Mouse (Mus musculus): ENCODE results near the gene Fam166a.

GRCm38 (mm10) chr2:25194486-25195171, 23.9 kb upstream of the Fam166a start:
- TF ChIP-seq CTCF (IDR thresholded peaks at IDR 0.05; ENCODE audit: low read depth) (no peak), EP300 (IDR thresholded peaks at IDR 0.05; ENCODE audit: low read depth) (no peak)
